Mouse (Mus musculus) liver, postnatal 0 days (tissue): ENCODE measurements around the gene Rpl27a. TPM values are rescaled to one million over a fixed set of nuclear protein-coding genes. Genes with fewer than 3 reads are reported as not detected.
A peak's percentile ranks its signal among the peaks of the same experiment; 100 is the strongest.

Experiments
- ATAC-seq: fragments of 200-750 bp; cut with Nextera tagmentation; 2 replicates; pipeline ENCODE4 v1.8.0; 2017; ENCODE audit warnings: mild to moderate bottlenecking, moderate library complexity
- DNase-seq: peaks from one replicate; pipeline ENCODE4 v3.0.0-alpha.2; 2016
- H3K27ac ChIP-seq: fragments of 300-500 bp; sonication (generic); 2 replicates; pipeline ENCODE4 v1.5.1; 2014; ENCODE audit warnings: antibody characterized with exemption, moderate library complexity, mild to moderate bottlenecking, low read depth
- H3K27me3 ChIP-seq: fragments of 300-500 bp; sonication (generic); 2 replicates; pipeline ENCODE4 v1.6.1; 2014; ENCODE audit warnings: low read length, control low read depth, mixed read lengths; ENCODE audit not compliant: insufficient read depth
- H3K36me3 ChIP-seq: fragments of 300-500 bp; sonication (generic); replicated peaks from 2 replicates; pipeline ENCODE4 v1.6.1; 2014; ENCODE audit warnings: mild to moderate bottlenecking, control low read depth, low read length, moderate library complexity, mixed read lengths; ENCODE audit not compliant: insufficient read depth
- H3K4me1 ChIP-seq: fragments of 300-500 bp; sonication (generic); 2 replicates; pipeline ENCODE4 v1.6.1; 2014; ENCODE audit warnings: antibody characterized with exemption, mild to moderate bottlenecking, control low read depth; ENCODE audit not compliant: insufficient read depth
- H3K4me2 ChIP-seq: fragments of 300-500 bp; sonication (generic); 2 replicates; pipeline ENCODE4 v1.6.1; 2014; ENCODE audit warnings: low read depth, mild to moderate bottlenecking, low read length, moderate library complexity, mixed read lengths
- H3K4me3 ChIP-seq: fragments of 300-500 bp; sonication (generic); 2 replicates; pipeline ENCODE4 v1.5.1; 2014; ENCODE audit warnings: low read depth, low read length
- H3K9ac ChIP-seq: fragments of 300-500 bp; sonication (generic); replicated peaks from 2 replicates; pipeline ENCODE4 v1.6.1; 2014; ENCODE audit warnings: mild to moderate bottlenecking, moderate library complexity
- H3K9me3 ChIP-seq: fragments of 300-500 bp; sonication (generic); 2 replicates; pipeline ENCODE4 v1.6.1; 2016; ENCODE audit warnings: mild to moderate bottlenecking, control low read depth, low read length, mixed read lengths
- CTCF ChIP-seq: sonication (generic); IDR thresholded peaks from 2 replicates; pipeline ENCODE4 v1.5.1; 2016; ENCODE audit warnings: antibody characterized with exemption, low read depth
- EP300 ChIP-seq: IDR thresholded peaks from 2 replicates; pipeline ENCODE4 v1.6.1; 2016; ENCODE audit warnings: antibody characterized with exemption, low read depth, mild to moderate bottlenecking
- whole genome bisulfite sequencing: fragments of 180-500 bp; shearing (Covaris S2); extraction: QIAGEN DNeasy Blood & Tissue Kit; methylation state at CpG from one replicate; pipeline ENCODE4 v1.1.7; 2014; ENCODE audit not compliant: insufficient replicate concordance; 5-methylcytosine and 5-hydroxymethylcytosine counted together
- polyA plus RNA-seq: library from polyadenylated mRNA; unstranded; fragments of >200 nt; fragmentation: Nextera tagmentation; extraction: Ambion mirVana; gene quantifications from 2 replicates; pipeline ENCODE4 v1.2.1, GENCODE M21; 2015

Rpl27a gene
- polyA plus RNA-seq, 1 experiment from 2014 or later: 83.1 TPM

DNA sequence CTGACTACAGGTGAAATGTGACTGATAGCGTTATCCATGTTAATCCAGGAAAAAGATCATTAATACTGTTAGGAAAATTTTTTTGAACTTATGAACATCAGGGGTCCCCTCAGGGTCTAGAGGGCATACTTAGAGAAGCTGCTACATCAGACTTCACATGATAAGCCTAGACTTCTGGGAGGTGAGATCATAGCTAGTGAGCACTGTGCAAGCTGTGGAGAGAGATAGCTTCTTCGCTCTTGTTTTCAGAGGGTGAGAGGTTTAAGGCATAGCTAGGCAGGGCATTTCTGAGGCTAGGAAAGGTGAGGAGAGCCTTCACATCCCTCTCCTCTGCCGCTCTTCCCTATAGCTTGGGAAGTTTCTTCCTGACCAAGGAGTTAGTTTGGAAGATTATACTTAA lies 7.1 kb upstream of the Rpl27a start:
- peak; percentile 66 for ATAC-seq
- H3K36me3 ChIP-seq: no peaks in the 10 kb centered on the region
- 80% methylated on average over 3 of the region's 3 CpGs for WGBS
- peaks cover 4% of the 10 kb centered on the region; the same call in 1 of the 2 replicates for H3K4me1 ChIP-seq
- H3K9me3 ChIP-seq: no peaks in the 10 kb centered on the region
- H3K27me3 ChIP-seq: no peaks in the 10 kb centered on the region
- no peak overlapping the region for H3K27ac ChIP-seq
- H3K9ac ChIP-seq: no peak overlapping the region
- H3K4me2 ChIP-seq: no peak overlapping the region
- no peak overlapping the region for H3K4me3 ChIP-seq
- DNase-seq: no peak
- TF ChIP-seq EP300 (no peak), CTCF (no peak)

DNA sequence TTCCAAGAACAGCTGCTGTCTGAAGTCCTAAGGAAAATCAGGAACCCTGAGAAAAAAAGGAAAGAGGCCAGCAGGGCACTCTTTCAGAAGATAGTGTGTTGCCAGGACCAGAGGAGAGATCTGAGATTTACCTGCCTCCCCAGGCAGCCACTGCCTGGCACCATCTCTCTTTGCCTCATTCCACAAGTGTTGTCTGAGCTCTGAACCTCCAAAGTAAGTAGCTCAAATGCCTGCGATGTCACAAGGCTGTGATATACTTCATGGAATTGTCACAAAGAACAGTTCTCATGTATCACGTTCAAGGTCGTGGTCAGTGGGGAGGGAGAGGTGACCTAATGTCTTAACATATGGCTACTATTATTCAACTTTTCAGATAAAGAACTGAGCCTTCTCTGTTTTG lies 2.4 kb upstream of the Rpl27a start:
- no peak overlapping the region for H3K27ac ChIP-seq
- peaks cover 10% of the 10 kb centered on the region for H3K36me3 ChIP-seq
- ATAC-seq (no peak), DNase-seq (no peak)
- H3K9ac ChIP-seq: no peak overlapping the region
- no peaks in the 10 kb centered on the region for H3K27me3 ChIP-seq
- H3K4me2 ChIP-seq: no peak overlapping the region
- no peak overlapping the region for H3K4me3 ChIP-seq
- H3K4me1 ChIP-seq: peaks cover 28% of the 10 kb centered on the region
- no peaks in the 10 kb centered on the region for H3K9me3 ChIP-seq
- TF ChIP-seq EP300 (no peak), CTCF (no peak)
- 62% methylated on average over 3 of the region's 3 CpGs for WGBS

DNA sequence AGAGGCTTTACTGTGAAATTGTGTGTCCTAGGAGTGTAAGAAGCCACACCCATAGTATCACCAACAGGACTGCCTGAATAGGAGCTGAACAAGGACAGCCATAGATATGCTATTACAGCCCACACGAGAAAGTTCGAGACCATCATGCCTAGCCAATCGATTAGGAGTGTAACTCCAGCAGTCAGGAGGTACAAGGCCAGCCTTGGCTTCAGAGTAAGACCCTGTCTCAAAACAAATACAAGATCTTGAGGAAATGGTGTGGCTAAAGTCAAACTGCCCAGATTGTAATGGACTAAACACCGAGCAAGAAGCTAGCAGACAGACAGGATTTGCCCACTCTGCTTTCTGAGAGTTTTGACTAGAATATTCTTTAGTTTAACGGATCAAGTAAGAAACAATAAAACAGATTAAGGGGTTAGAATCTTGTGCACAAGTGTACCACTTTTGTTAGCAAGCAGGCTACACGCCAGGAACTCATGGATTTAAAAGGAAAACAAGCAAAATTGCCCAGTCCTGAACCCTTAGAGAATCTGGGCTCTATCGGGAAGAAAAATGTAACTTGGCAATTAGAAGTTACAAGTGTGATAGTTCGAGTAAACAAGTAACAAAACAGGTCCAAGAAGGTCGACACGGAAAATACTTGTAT lies 788 bp upstream of the Rpl27a start:
- no peaks in the 10 kb centered on the region for H3K27me3 ChIP-seq
- H3K36me3 ChIP-seq: peaks cover 27% of the 10 kb centered on the region
- DNase-seq (no peak), ATAC-seq (no peak)
- peaks cover 28% of the 10 kb centered on the region for H3K4me1 ChIP-seq
- peak overlapping the region; percentile 96 for H3K27ac ChIP-seq
- H3K9me3 ChIP-seq: no peaks in the 10 kb centered on the region
- peak overlapping the region; percentile 75 for H3K4me2 ChIP-seq
- peak overlapping the region; percentile 66 for H3K9ac ChIP-seq
- WGBS: 13% methylated on average over 10 of the region's 10 CpGs
- H3K4me3 ChIP-seq: peak overlapping the region; percentile 90
- TF ChIP-seq EP300 (no peak), CTCF (no peak)

DNA sequence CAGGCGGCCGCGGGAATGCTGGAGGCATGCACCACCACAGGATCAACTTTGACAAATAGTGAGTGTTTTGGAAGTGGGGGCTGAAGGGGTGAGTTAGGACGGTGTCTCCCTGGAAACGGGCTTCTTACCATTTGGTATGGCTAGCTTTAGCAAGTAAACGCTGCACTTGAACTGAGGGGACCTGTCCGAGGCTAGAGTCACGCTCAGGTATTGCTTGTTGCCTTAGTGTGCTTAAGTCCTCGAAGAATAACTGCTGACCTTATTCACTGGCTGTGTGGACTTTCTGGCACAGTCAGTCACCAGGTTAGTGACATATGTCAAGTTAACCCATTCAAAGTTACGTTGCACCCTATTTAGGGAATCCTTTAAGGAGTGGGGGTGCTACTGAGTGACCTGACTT lies 989 bp downstream of the Rpl27a start:
- DNase-seq (no peak), ATAC-seq (no peak)
- 3% methylated on average over 10 of the region's 10 CpGs for WGBS
- no peaks in the 10 kb centered on the region for H3K27me3 ChIP-seq
- peaks cover 28% of the 10 kb centered on the region for H3K4me1 ChIP-seq
- H3K4me3 ChIP-seq: peak overlapping the region; percentile 90
- H3K27ac ChIP-seq: peak overlapping the region; percentile 90
- TF ChIP-seq CTCF (no peak), EP300 (no peak)
- H3K9me3 ChIP-seq: no peaks in the 10 kb centered on the region
- peak overlapping the region; percentile 78 for H3K4me2 ChIP-seq
- peak overlapping the region; percentile 95 for H3K9ac ChIP-seq
- H3K36me3 ChIP-seq: peaks cover 45% of the 10 kb centered on the region

DNA sequence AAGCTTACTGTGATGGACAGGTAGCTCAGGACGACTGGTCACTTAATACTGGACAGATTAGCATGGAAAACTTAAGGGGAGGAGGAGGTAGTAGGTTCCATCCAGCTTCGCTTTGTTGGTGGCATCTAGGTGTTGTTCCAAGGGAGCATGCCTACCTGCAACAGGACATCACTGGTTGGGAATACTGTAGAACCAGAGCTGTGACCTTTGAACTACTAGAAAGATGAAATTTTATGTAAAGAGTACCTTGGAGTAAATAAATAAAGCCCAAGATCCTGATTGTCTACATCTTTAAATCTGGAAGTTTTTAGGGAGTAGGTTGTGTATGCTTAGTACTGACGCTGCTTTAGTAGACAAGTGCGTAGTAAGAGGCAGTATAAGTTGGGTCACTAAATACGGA lies 3.1 kb downstream of the Rpl27a start:
- peaks cover 23% of the 10 kb centered on the region for H3K4me1 ChIP-seq
- H3K27ac ChIP-seq: no peak overlapping the region
- DNase-seq (no peak), ATAC-seq (no peak)
- no peak overlapping the region for H3K4me3 ChIP-seq
- no peaks in the 10 kb centered on the region for H3K9me3 ChIP-seq
- H3K27me3 ChIP-seq: no peaks in the 10 kb centered on the region
- peaks cover 60% of the 10 kb centered on the region for H3K36me3 ChIP-seq
- H3K4me2 ChIP-seq: peak overlapping the region; percentile 78; the same call in 1 of the 2 replicates
- no peak overlapping the region for H3K9ac ChIP-seq
- TF ChIP-seq CTCF (no peak), EP300 (no peak)
- WGBS: 71% methylated on average over 5 of the region's 5 CpGs

DNA sequence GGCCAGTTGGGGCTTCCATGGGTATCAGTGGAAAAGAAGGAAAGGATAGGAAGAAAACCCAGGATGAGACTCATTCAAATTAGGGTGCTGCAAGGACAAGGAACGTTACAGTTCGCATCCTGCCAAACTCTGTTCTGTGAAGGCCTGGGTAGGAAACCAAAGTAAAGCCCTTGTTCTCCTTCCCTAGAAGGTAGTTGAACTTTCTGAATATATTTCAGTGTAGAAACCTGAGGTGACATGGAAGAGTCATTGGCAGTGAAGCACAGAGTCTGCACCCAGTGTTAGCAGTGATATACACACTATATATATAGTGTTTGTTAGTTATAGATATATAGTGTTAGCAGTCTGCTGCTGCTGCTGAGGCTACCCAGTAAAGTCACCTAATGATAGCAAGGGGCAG lies 4.4 kb downstream of the Rpl27a start:
- H3K27ac ChIP-seq: peak overlapping the region; percentile 58
- no peaks in the 10 kb centered on the region for H3K27me3 ChIP-seq
- peaks cover 65% of the 10 kb centered on the region for H3K36me3 ChIP-seq
- H3K9ac ChIP-seq: no peak overlapping the region
- no peaks in the 10 kb centered on the region for H3K9me3 ChIP-seq
- H3K4me3 ChIP-seq: no peak overlapping the region
- no peak for TF ChIP-seq CTCF
- no peak for TF ChIP-seq EP300
- no peak overlapping the region for H3K4me2 ChIP-seq
- WGBS: 79% methylated on average over 2 of the region's 2 CpGs
- DNase-seq: no peak
- no peak for ATAC-seq
- peaks cover 12% of the 10 kb centered on the region for H3K4me1 ChIP-seq
